Mouse (Mus musculus) midbrain, postnatal 0 days (tissue): ENCODE results near the gene Rasa2. TPM values are rescaled to one million over a fixed set of nuclear protein-coding genes. Genes with fewer than 3 reads are reported as not detected.
"Not testable (repeated sequence)": the region's sequence is repeated elsewhere in the genome, so short reads cannot be mapped to it uniquely, and the experiment has no call there.

Experiments
- ATAC-seq: fragments of 200-750 bp; cut with Nextera tagmentation; 2 replicates; pipeline ENCODE4 v1.8.0; 2017; ENCODE audit warnings: moderate number of reproducible peaks, mild to moderate bottlenecking, moderate TSS enrichment, moderate library complexity; ENCODE audit not compliant: low FRiP score
- DNase-seq: peaks from one replicate; pipeline ENCODE4 v3.0.0-alpha.2; 2015; ENCODE audit warnings: low spot score
- H3K27ac ChIP-seq: fragments of 300-500 bp; sonication (generic); 2 replicates; pipeline ENCODE4 v1.5.1; 2014; ENCODE audit warnings: low read depth, mild to moderate bottlenecking, low read length, mixed read lengths
- H3K27me3 ChIP-seq: fragments of 300-500 bp; sonication (generic); 2 replicates; pipeline ENCODE4 v1.6.1; 2014; ENCODE audit warnings: low read length, control low read depth, mixed read lengths; ENCODE audit not compliant: insufficient read depth
- H3K36me3 ChIP-seq: fragments of 300-500 bp; sonication (generic); 2 replicates; pipeline ENCODE4 v1.6.1; 2014; ENCODE audit warnings: low read length, control low read depth, mixed read lengths; ENCODE audit not compliant: insufficient read depth
- H3K4me1 ChIP-seq: fragments of 300-500 bp; sonication (generic); 2 replicates; pipeline ENCODE4 v1.6.1; 2014; ENCODE audit warnings: mild to moderate bottlenecking, control low read depth, antibody characterized with exemption, low read length, mixed read lengths; ENCODE audit not compliant: insufficient read depth
- H3K4me2 ChIP-seq: fragments of 300-500 bp; sonication (generic); 2 replicates; pipeline ENCODE4 v1.6.1; 2014; ENCODE audit warnings: low read depth, mild to moderate bottlenecking, low read length, mixed read lengths; ENCODE audit not compliant: poor library complexity, severe bottlenecking
- H3K4me3 ChIP-seq: fragments of 300-500 bp; sonication (generic); 2 replicates; pipeline ENCODE4 v1.5.1; 2014; ENCODE audit warnings: low read depth, mild to moderate bottlenecking, low read length, moderate library complexity
- H3K9ac ChIP-seq: fragments of 300-500 bp; sonication (generic); replicated peaks from 2 replicates; pipeline ENCODE4 v1.6.1; 2014; ENCODE audit warnings: mild to moderate bottlenecking, low read length, moderate library complexity, mixed read lengths; ENCODE audit not compliant: poor library complexity, severe bottlenecking
- H3K9me3 ChIP-seq: fragments of 300-500 bp; sonication (generic); 2 replicates; pipeline ENCODE4 v1.6.1; 2016; ENCODE audit warnings: low read length, control low read depth
- CTCF ChIP-seq: IDR thresholded peaks from 2 replicates; pipeline ENCODE4 v1.5.1; 2016; ENCODE audit warnings: antibody characterized with exemption, mild to moderate bottlenecking
- WGBS: fragments of 180-500 bp; shearing (Covaris S2); extraction: QIAGEN DNeasy Blood & Tissue Kit; methylation state at CpG from one replicate; pipeline ENCODE4 v1.1.7; 2014; 5-methylcytosine and 5-hydroxymethylcytosine counted together
- polyA plus RNA-seq: library from polyadenylated mRNA; unstranded; fragments of >200 nt; fragmentation: Nextera tagmentation; extraction: Ambion mirVana; gene quantifications from 2 replicates; pipeline ENCODE4 v1.2.1, GENCODE M21; 2015
- total RNA-seq: library from RNA; depleted of rRNA; stranded (reverse); fragments of >200 nt; gene quantifications from 2 replicates; pipeline ENCODE4 v1.2.3, GENCODE M21; 2014; rRNA removed

Rasa2 gene
- total RNA-seq (13.4 and 16.7 TPM in 2 replicates), polyA plus RNA-seq (11.5 and 12.6 TPM in 2 replicates)

GRCm38 (mm10) chr9:96631389-96632072 is at the start of gene Rasa2:
Gene Rasa2 (minus strand): TSS chr9:96631617.
- Histone ChIP-seq H3K36me3 (no peaks in the 10 kb centered on the region), H3K27me3 (peaks cover 4% of the 10 kb centered on the region; the same call in 1 of the 2 replicates), H3K27ac (peak within 1 kb of the TSS; percentile 92), H3K9me3 (no peaks in the 10 kb centered on the region), H3K4me1 (0 out of 2 replicates have a peak, but pooled peaks cover 5% of the 10 kb centered on the region), H3K4me2 (peak within 1 kb of the TSS; percentile 80), H3K9ac (peak within 1 kb of the TSS; percentile 98), H3K4me3 (peak within 1 kb of the TSS; percentile 92)
- DNase-seq = peak; percentile 91
- TF ChIP-seq CTCF = no peak
- 3% methylated on average over 40 of the region's 52 CpGs for WGBS
- ATAC-seq = peak; percentile 96

GRCm38 (mm10) chr9:96678611-96679010 is 47.2 kb upstream of the Rasa2 start:
- Histone ChIP-seq H3K4me1 (no peaks in the 10 kb centered on the region), H3K9ac (no peak overlapping the region)

GRCm38 (mm10) chr9:96677711-96678110 is 46.3 kb upstream of the Rasa2 start:
- not testable (repeated sequence) for H3K9me3 ChIP-seq, H3K9ac ChIP-seq, H3K4me2 ChIP-seq, H3K27ac ChIP-seq, H3K27me3 ChIP-seq, H3K36me3 ChIP-seq, H3K4me3 ChIP-seq, DNase-seq, H3K4me1 ChIP-seq, ATAC-seq
- WGBS = 82% methylated on average over 5 of the region's 5 CpGs

More at GRCm38 (mm10) chr9:96678611-96679010, 47.2 kb upstream of the Rasa2 start:
- DNase-seq (no peak), ATAC-seq (no peak)
- Histone ChIP-seq H3K4me2 (no peak overlapping the region), H3K4me3 (no peak overlapping the region), H3K9me3 (no peaks in the 10 kb centered on the region), H3K36me3 (peaks cover under 1% of the 10 kb centered on the region; the same call in 1 of the 2 replicates), H3K27ac (no peak overlapping the region), H3K27me3 (no peaks in the 10 kb centered on the region)
- 80% methylated on average over 5 of the region's 5 CpGs for WGBS
- TF ChIP-seq CTCF = no peak

- no peak overlapping the region for H3K27ac ChIP-seq
- no peak overlapping the region for H3K4me3 ChIP-seq
- no peak for TF ChIP-seq CTCF
- 89% methylated on average over 10 of the region's 10 CpGs for WGBS
- no peak for ATAC-seq
- H3K4me2 ChIP-seq = no peak overlapping the region
- DNase-seq = no peak
- no peaks in the 10 kb centered on the region for H3K9me3 ChIP-seq
- no peaks in the 10 kb centered on the region for H3K27me3 ChIP-seq
- no peaks in the 10 kb centered on the region for H3K4me1 ChIP-seq
- H3K36me3 ChIP-seq = no peaks in the 10 kb centered on the region
- no peak overlapping the region for H3K9ac ChIP-seq
Observed at GRCm38 (mm10) chr9:96676671-96677070, 45.3 kb upstream of the Rasa2 start.

- TF ChIP-seq CTCF = no peak
- Histone ChIP-seq H3K9me3 (no peaks in the 10 kb centered on the region), H3K36me3 (no peaks in the 10 kb centered on the region), H3K9ac (no peak overlapping the region), H3K4me2 (no peak overlapping the region), H3K27me3 (no peaks in the 10 kb centered on the region), H3K4me3 (no peak overlapping the region), H3K27ac (no peak overlapping the region), H3K4me1 (no peaks in the 10 kb centered on the region)
- ATAC-seq (no peak), DNase-seq (no peak)
- WGBS = 87% methylated on average over 8 of the region's 8 CpGs
Observed at GRCm38 (mm10) chr9:96675763-96676640, 44.6 kb upstream of the Rasa2 start.
